Mouse (Mus musculus): Measurements from ENCODE around the gene Tmcc3. TPM values are rescaled to one million over a fixed set of nuclear protein-coding genes. Genes with fewer than 3 reads are reported as not detected.

The Tmcc3 gene
- polyA plus RNA-seq, 1 experiment from 2014 or later: 7.2 TPM

DNA sequence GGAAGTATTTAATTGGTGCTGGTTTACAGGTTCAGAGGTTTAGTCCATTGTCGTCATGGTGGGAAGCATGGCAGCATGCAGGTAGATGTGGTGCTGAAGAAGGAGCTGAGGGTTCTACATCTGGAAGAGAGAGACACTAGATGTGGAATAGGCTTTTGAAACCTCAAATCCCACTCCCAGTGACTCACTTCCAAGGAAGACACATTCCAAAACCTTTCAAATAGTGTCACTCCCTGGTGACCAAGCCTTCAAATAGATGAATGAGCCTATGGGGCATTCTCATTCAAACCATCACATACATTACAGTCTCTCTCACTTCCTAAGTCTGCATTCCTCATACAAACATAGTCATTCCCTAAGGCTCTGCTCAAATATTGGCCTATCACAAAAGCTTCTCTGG lies 201.0 kb downstream of the Tmcc3 start:
- H3K9me3 ChIP-seq: no peaks in the 10 kb centered on the region
- 83% methylated on average over 1 of the region's 1 CpGs for WGBS
- H3K9ac ChIP-seq: no peak overlapping the region
- ATAC-seq (ENCODE audit: insufficient number of reproducible peaks, insufficient read depth, low FRiP score, low TSS enrichment): no peak
- peaks cover 30% of the 10 kb centered on the region for H3K27me3 ChIP-seq
- no peak overlapping the region for H3K4me2 ChIP-seq (replicated peaks)
- no peak overlapping the region for H3K27ac ChIP-seq
- H3K4me3 ChIP-seq: no peak overlapping the region
- H3K4me1 ChIP-seq: peaks cover 9% of the 10 kb centered on the region; the same call in 1 of the 2 replicates
- H3K36me3 ChIP-seq: no peaks in the 10 kb centered on the region

DNA sequence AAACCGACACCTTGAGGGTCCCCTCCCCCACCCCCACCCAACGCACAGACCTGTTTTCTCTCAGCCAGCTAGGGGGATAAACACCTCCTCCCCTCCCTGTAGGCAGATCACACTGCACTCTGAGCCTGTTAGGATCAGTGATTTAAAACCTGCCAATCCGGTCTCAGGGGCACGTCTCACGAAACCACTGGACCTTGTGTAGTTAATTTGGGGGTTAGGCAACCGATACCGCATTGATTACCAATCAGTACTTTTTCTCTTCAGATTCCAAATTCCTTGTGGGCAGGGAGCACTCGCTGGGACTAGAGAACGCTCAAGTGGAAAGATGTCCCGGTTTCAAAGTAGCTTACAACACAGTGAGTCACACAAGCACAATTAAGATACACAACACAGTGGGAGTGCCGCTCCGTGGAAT lies 202.3 kb downstream of the Tmcc3 start:
- no peaks in the 10 kb centered on the region for H3K36me3 ChIP-seq
- H3K9ac ChIP-seq: 0 out of 2 replicates have a peak overlapping the region, but pooled peaks have one; percentile 77
- H3K9me3 ChIP-seq: no peaks in the 10 kb centered on the region
- H3K4me3 ChIP-seq: peak overlapping the region; percentile 71
- peaks cover 9% of the 10 kb centered on the region; the same call in 1 of the 2 replicates for H3K4me1 ChIP-seq
- 2% methylated on average over 12 of the region's 12 CpGs for WGBS
- H3K4me2 ChIP-seq (replicated peaks): peak overlapping the region; percentile 94
- H3K27me3 ChIP-seq: peaks cover 35% of the 10 kb centered on the region
- no peak for ATAC-seq (ENCODE audit: insufficient number of reproducible peaks, insufficient read depth, low FRiP score, low TSS enrichment)
- no peak overlapping the region for H3K27ac ChIP-seq

DNA sequence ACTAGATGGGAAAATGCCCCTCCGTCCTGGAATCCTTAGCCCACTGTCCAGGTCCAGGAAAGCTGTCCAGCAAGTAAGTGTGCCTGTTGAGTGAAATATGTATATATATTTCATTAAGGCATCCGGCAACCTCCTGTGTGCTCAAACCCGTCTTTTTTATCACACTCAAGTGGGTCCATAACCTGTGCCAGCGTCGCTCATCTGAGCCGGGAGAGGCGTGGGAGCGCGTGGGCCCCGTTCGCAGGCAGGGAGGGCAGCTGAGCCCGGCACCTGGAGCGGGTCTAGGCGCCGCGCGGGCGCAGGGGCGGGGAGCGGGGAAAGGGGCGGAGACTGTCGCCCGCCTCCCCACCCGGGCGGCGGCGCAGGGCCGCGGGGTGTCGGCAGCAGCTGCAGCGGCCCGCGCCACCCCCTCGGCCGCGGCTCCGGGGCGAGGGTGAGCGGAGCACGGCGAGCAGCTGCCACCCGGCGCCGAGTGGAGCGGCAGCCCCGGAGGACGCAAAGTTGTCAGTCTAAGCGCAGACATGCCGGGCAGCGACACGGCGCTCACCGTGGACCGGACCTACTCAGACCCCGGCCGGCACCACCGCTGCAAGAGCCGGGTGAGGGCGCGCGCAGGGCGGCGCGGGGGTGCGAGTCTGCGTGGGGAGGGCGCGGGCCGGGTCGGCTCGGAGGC lies 202.9 kb downstream of the Tmcc3 start:
- Histone ChIP-seq H3K36me3 (no peaks in the 10 kb centered on the region), H3K9ac (peak overlapping the region; percentile 77), H3K4me2 (replicated peaks) (peak overlapping the region; percentile 94), H3K27me3 (peaks cover 35% of the 10 kb centered on the region), H3K9me3 (no peaks in the 10 kb centered on the region), H3K27ac (peak overlapping the region; percentile 55; the same call in 1 of the 2 replicates), H3K4me3 (peak overlapping the region; percentile 71), H3K4me1 (peaks cover 9% of the 10 kb centered on the region; the same call in 1 of the 2 replicates)
- ATAC-seq (ENCODE audit: insufficient number of reproducible peaks, insufficient read depth, low FRiP score, low TSS enrichment): peak; percentile 79
- WGBS: under 1% methylated on average over 65 of the region's 71 CpGs

- H3K36me3 ChIP-seq: no peaks in the 10 kb centered on the region
- H3K27me3 ChIP-seq: peaks cover 35% of the 10 kb centered on the region
- ATAC-seq (ENCODE audit: insufficient number of reproducible peaks, insufficient read depth, low FRiP score, low TSS enrichment): peak; percentile 82
- peak overlapping the region; percentile 77 for H3K9ac ChIP-seq
- WGBS: under 1% methylated on average over 34 of the region's 34 CpGs
- peak overlapping the region; percentile 71 for H3K4me3 ChIP-seq
- H3K27ac ChIP-seq: peak overlapping the region; percentile 55; the same call in 1 of the 2 replicates
- peaks cover 13% of the 10 kb centered on the region for H3K4me1 ChIP-seq
- H3K4me2 ChIP-seq (replicated peaks): peak overlapping the region; percentile 94
- no peaks in the 10 kb centered on the region for H3K9me3 ChIP-seq
These were observed 203.4 kb downstream of the Tmcc3 start for GRCm38 (mm10) chr10:94515179-94515545.

DNA sequence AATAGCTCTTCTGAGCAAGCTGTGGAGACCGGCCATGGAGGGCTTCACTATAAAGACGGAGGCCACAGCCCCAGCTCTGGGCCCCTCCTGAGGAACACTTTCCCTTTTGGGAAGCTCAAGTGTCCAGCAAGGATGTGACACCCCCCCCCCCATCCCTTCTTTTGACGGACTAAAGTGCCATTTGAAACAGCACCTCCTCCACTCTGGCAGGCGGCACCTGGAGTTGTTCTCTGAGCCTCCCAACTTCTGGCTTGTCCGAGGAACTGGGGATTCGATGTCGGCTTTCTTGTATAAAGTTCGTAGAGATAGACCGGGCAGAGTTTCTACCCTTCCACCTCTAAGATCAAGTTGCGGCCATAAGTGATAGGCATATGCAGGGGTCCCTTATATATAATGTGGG lies 203.8 kb downstream of the Tmcc3 start:
- peaks cover 35% of the 10 kb centered on the region for H3K27me3 ChIP-seq
- H3K9ac ChIP-seq: peak overlapping the region; percentile 77
- no peaks in the 10 kb centered on the region for H3K9me3 ChIP-seq
- H3K27ac ChIP-seq: 0 out of 2 replicates have a peak overlapping the region, but pooled peaks have one; percentile 55
- peaks cover 17% of the 10 kb centered on the region for H3K4me1 ChIP-seq
- H3K4me3 ChIP-seq: peak overlapping the region; percentile 71
- no peaks in the 10 kb centered on the region for H3K36me3 ChIP-seq
- ATAC-seq (ENCODE audit: insufficient number of reproducible peaks, insufficient read depth, low FRiP score, low TSS enrichment): no peak
- 2% methylated on average over 10 of the region's 10 CpGs for WGBS
- H3K4me2 ChIP-seq (replicated peaks): peak overlapping the region; percentile 94

- WGBS: 52% methylated on average over 7 of the region's 7 CpGs
- no peaks in the 10 kb centered on the region for H3K36me3 ChIP-seq
- no peaks in the 10 kb centered on the region for H3K9me3 ChIP-seq
- H3K4me2 ChIP-seq (replicated peaks): peak overlapping the region; percentile 32; the same call in 1 of the 2 replicates
- H3K27ac ChIP-seq: no peak overlapping the region
- H3K4me1 ChIP-seq: peaks cover 43% of the 10 kb centered on the region
- no peak for ATAC-seq (ENCODE audit: insufficient number of reproducible peaks, insufficient read depth, low FRiP score, low TSS enrichment)
- peaks cover 22% of the 10 kb centered on the region for H3K27me3 ChIP-seq
- H3K9ac ChIP-seq: no peak overlapping the region
- H3K4me3 ChIP-seq: no peak overlapping the region
These were observed 208.1 kb downstream of the Tmcc3 start for GRCm38 (mm10) chr10:94519887-94520286.

DNA sequence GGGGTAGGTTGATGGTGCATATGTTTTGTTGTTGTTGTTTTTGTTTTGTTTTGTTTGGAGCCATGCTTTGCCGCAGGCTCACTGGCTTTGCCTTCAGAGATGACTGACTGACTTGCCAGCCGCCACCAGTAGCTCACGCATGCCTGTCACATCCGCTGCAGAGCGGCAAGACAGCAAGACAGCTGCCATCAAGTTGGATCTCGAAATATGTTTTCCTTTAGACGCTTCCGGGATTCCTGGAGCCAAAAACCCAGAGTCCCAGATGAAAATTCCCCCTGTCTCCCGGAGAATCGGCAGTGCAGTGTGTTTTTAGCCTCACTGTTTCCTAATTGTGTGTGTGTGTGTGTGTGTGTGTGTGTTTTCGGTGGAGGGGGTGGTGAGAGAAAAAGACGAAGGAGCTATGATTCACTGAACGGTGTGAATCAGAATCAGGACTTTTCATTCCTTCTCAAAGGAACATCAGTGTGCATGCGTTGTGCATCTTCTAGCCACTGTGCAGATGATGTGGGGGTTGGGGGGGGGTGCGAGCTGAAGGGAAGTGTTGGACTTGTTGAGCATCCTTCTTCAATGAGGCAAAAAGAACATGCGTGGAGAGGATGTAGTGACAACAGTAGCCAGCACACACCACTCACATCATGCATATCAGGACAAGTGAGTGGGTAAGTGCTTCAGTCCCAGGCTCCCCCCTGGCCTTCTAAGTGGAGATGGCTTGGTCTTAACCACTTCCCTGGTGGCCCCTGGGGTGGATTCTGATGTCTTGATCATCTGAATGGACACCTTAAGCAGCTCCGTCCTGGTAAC lies 208.8 kb downstream of the Tmcc3 start:
- 29% methylated on average over 17 of the region's 17 CpGs for WGBS
- Histone ChIP-seq H3K4me2 (replicated peaks) (peak overlapping the region; percentile 32), H3K9me3 (no peaks in the 10 kb centered on the region), H3K36me3 (no peaks in the 10 kb centered on the region), H3K4me1 (peaks cover 43% of the 10 kb centered on the region), H3K27me3 (peaks cover 19% of the 10 kb centered on the region), H3K27ac (no peak overlapping the region), H3K9ac (no peak overlapping the region), H3K4me3 (0 out of 2 replicates have a peak overlapping the region, but pooled peaks have one; percentile 4)
- ATAC-seq (ENCODE audit: insufficient number of reproducible peaks, insufficient read depth, low FRiP score, low TSS enrichment): no peak

DNA sequence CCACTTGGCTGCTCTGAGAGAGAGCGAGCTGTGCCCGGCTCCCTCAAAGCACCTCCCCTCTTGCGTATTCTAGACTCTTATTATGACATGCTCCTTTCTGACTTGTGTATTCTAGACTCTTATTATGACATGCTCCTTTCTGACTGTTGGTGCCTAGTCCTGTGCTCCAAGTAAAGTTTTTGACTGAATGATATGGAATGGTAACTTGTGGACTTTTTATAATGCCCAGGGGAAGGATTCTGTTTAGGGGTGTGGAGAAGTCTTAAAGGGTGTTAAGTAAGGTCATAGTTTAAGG lies 209.3 kb downstream of the Tmcc3 start:
- H3K4me2 ChIP-seq (replicated peaks): peak overlapping the region; percentile 32
- no peak overlapping the region for H3K9ac ChIP-seq
- H3K9me3 ChIP-seq: no peaks in the 10 kb centered on the region
- WGBS: 20% methylated on average over 3 of the region's 3 CpGs
- H3K4me1 ChIP-seq: peaks cover 42% of the 10 kb centered on the region
- H3K4me3 ChIP-seq: 0 out of 2 replicates have a peak overlapping the region, but pooled peaks have one; percentile 4
- H3K27me3 ChIP-seq: peaks cover 18% of the 10 kb centered on the region
- H3K27ac ChIP-seq: no peak overlapping the region
- ATAC-seq (ENCODE audit: insufficient number of reproducible peaks, insufficient read depth, low FRiP score, low TSS enrichment): no peak
- no peaks in the 10 kb centered on the region for H3K36me3 ChIP-seq

GRCm38 (mm10) chr10:94521776-94522175 lies 210.0 kb downstream of the Tmcc3 start:
- Histone ChIP-seq H3K9me3 (no peaks in the 10 kb centered on the region), H3K4me3 (no peak overlapping the region), H3K27me3 (peaks cover 13% of the 10 kb centered on the region), H3K27ac (no peak overlapping the region), H3K9ac (no peak overlapping the region), H3K4me1 (peaks cover 39% of the 10 kb centered on the region), H3K4me2 (replicated peaks) (no peak overlapping the region), H3K36me3 (no peaks in the 10 kb centered on the region)
- peak; percentile 22; the same call in 1 of the 2 replicates for ATAC-seq (ENCODE audit: insufficient number of reproducible peaks, insufficient read depth, low FRiP score, low TSS enrichment)
- 16% methylated on average over 10 of the region's 10 CpGs for WGBS

GRCm38 (mm10) chr10:94523297-94523696 lies 211.5 kb downstream of the Tmcc3 start:
- Histone ChIP-seq H3K36me3 (no peaks in the 10 kb centered on the region), H3K9me3 (no peaks in the 10 kb centered on the region), H3K27me3 (peaks cover 3% of the 10 kb centered on the region), H3K27ac (no peak overlapping the region), H3K4me3 (no peak overlapping the region), H3K4me1 (peaks cover 39% of the 10 kb centered on the region), H3K9ac (no peak overlapping the region), H3K4me2 (replicated peaks) (peak overlapping the region; percentile 27)
- WGBS: 75% methylated on average over 8 of the region's 8 CpGs
- 0 out of 2 replicates have a peak, but pooled peaks have one; percentile 58 for ATAC-seq (ENCODE audit: insufficient number of reproducible peaks, insufficient read depth, low FRiP score, low TSS enrichment)

DNA sequence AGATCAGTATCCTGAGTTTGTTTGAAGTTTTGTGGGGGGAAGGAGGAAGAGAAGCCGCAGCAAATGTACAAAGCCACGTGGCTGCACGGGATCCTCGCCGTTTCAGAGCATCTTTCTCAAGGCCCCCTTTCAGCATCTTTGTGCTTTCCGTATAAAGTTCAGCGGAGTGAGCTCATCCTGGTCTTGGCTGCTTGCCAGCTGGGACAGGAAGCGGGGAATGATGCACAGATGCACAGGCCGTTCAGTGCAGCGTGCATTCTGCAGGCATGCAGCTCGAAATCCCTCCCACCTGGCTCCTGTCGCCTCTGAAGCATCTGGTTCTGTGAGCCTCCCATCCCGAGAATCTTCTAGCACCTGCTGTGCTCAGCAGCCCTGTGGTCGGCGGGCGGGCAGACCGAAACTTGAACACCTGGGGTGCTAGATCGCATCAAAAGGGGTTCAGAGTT lies 212.0 kb downstream of the Tmcc3 start:
- Histone ChIP-seq H3K4me2 (replicated peaks) (peak overlapping the region; percentile 27), H3K27me3 (no peaks in the 10 kb centered on the region), H3K9me3 (no peaks in the 10 kb centered on the region), H3K4me1 (peaks cover 39% of the 10 kb centered on the region), H3K27ac (no peak overlapping the region), H3K36me3 (no peaks in the 10 kb centered on the region), H3K9ac (no peak overlapping the region), H3K4me3 (no peak overlapping the region)
- WGBS: 9% methylated on average over 18 of the region's 18 CpGs
- no peak for ATAC-seq (ENCODE audit: insufficient number of reproducible peaks, insufficient read depth, low FRiP score, low TSS enrichment)

DNA sequence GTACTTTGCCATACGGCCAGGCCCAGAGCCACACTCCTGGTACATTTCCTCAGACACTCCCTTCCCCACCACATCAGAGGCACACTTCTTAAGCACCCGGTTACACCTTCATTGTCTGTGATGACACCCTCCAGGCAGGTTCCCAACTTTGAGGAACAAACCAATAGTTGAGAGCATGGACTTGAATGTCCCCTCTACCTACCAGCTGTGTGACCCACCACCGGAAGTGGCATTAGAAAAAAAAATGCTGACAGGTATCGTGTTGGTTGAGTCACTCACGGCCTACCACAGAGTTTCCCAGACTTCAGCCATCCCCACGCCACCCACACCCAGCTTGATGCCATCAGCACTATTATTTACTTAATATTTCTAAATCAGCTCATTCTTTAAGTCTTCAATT lies 213.2 kb downstream of the Tmcc3 start:
- H3K4me1 ChIP-seq: peaks cover 36% of the 10 kb centered on the region
- no peaks in the 10 kb centered on the region for H3K9me3 ChIP-seq
- WGBS: 59% methylated on average over 6 of the region's 6 CpGs
- ATAC-seq (ENCODE audit: insufficient number of reproducible peaks, insufficient read depth, low FRiP score, low TSS enrichment): no peak
- no peaks in the 10 kb centered on the region for H3K27me3 ChIP-seq
- H3K36me3 ChIP-seq: no peaks in the 10 kb centered on the region
- no peak overlapping the region for H3K27ac ChIP-seq
- no peak overlapping the region for H3K9ac ChIP-seq
- no peak overlapping the region for H3K4me2 ChIP-seq (replicated peaks)
- no peak overlapping the region for H3K4me3 ChIP-seq
